Mouse (Mus musculus): ENCODE measurements at regions not wholly inside any gene's neighbourhood (a gene's known extent, or its start where the extent isn't known, plus 50 kb on each side); places are given as distances from the start of the nearest gene placed in this dataset.

DNA sequence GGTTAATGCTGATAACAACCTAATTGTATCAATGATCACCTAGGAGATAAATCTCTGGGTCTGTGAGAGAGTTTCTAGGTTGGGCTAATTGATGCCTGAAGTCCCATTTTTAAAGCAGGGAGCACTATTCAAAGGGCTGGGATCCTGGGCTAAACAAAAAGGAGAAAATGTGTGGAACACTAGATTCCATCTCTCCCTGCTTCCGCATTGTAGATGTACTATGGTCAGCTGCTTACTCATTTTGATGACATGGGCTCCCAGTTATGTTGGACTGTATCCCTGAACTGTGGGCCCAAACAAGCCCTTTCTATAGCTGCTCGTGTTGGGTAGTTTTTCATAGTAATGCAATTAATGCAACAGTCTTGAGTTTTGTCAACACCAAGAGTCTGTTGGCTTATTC, 1047.1 kb downstream of the Synb start:
- DNase-seq (ENCODE audit: extremely low read depth, low read depth, low spot score), result no peak

DNA sequence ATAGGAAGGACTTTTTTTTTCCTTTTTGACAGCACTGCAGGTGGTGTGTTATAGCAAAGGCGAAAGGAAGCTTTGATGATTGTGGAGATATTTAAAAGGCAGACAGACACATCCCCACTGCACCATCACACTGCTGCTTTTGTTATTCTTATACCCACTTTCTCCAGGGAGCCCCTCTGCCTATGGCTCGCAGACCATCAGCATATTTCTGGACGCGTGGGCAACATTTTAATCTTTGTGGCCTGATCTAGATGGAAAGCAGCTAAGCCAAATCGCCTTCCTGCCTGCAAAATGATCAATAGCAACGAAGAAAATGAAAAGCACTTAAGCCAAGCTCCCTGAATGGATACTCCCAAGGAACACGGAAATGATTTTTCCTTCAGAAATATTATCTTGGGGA, 1054.0 kb downstream of the Synb start:
- DNase-seq (ENCODE audit: extremely low read depth, low read depth, low spot score), result no peak

DNA sequence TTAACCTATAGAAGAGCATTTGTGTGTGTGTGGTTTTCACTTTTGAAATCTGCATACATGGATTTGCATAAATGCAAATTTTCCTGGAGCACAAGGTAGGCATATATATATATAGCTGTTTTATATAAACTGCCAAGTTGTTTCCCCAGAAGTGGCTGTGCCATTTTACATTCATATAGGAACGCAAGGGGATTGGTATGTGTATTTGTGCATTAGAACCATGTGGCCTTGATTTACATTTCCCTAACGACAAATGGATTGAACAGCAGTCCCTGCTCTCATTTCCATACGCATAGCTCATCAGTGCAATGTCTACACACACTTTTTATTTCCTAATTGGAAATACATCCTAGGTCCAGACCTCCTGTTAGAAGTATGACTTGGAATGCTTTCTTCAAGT, 1069.9 kb downstream of the Synb start:
- DNase-seq (ENCODE audit: extremely low read depth, low read depth, low spot score), result no peak

DNA sequence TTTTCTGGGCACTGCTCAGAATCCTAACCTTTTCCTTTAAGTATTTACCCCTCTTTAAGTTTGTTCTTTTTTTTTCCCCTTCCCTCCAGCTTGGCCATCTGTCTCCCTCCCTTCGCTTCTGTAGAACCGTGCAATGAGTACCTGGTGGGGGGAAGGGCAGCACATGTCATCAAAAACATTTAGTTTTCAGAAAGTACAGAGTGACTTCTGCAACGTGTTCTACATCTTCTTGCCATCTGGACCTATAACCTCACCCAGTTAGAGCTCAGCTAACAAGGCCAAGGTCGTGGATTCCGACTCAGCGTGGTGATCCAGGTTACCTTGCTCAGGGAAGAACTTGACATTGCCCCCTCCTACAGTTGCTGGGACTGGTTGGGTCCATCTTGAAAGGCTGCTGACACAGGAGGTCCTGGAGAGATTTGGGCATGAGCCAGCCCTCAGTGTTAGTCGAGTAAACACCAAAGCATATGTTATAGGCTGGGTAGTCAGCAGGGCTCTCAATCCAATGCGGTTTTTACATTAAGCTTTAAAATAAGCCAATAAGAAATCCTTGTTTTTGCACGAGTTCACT, 1075.0 kb downstream of the Synb start:
- no peak for DNase-seq (ENCODE audit: extremely low read depth, low read depth, low spot score)

DNA sequence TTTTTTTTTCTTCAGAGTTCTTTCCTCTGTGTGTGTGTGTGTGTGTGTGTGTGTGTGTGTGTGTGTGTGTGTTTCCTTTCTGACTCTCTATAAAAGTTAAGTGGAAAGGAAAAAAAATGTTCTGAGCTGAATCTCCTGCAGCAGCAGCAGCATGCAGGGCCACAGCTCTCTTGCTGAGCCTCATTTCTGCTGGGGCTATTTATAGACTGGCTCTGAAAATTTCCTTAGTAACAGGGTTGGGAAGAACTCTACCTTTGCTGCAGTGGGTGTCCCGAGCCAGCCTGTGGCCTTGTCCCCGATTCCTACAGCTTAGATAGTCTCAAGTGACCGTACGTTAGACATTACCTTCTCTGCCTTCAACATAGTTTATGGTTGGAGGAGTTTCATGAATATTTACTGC, 1075.6 kb downstream of the Synb start:
- DNase-seq (ENCODE audit: extremely low read depth, low read depth, low spot score), result no peak

DNA sequence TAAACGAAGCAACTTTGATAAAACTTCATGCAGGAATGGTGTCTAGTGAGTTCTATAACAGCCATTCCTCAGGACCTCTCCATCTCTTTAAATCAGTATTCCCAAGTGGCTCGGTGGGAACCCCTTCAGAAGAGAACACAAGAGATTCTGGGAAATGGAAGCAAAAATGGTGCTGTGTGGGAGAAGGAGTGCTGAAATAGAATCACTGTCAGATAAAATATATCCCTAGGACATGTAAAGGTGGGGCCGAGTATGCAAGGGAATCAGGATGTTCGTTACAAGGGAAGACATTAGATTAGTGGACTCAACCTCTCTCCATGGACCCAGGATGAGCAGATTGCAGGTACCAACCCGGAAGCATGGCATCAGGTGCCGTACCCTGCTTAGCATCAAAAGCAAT, 1076.1 kb downstream of the Synb start:
- no peak for DNase-seq (ENCODE audit: extremely low read depth, low read depth, low spot score)

DNA sequence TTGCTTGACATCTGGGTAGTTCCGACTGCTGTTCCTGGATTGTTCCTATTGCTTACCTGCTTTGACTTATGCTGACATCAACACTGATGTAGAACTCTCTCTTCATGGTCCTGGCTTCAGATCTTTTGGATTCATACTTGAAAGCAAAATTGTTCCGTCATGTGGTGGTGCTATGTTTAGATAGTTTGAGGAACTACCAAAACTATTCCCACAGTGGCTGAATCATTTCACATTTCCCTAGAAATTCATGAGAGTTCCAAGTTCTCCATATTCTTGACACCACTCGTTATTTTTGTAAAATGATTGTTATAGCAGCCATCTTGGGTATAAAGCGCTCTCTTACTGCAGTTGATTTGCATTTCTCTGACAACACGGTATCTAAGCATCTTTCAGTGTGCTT, 1080.2 kb downstream of the Synb start:
- DNase-seq (ENCODE audit: extremely low read depth, low read depth, low spot score), result no peak

GRCm38 (mm10) chr14:68198802-68199201, 1095.3 kb downstream of the Synb start:
- no peak for DNase-seq (ENCODE audit: extremely low read depth, low read depth, low spot score)

GRCm38 (mm10) chr14:68197470-68197800, 1096.7 kb downstream of the Synb start:
- DNase-seq (ENCODE audit: extremely low read depth, low read depth, low spot score), result no peak

DNA sequence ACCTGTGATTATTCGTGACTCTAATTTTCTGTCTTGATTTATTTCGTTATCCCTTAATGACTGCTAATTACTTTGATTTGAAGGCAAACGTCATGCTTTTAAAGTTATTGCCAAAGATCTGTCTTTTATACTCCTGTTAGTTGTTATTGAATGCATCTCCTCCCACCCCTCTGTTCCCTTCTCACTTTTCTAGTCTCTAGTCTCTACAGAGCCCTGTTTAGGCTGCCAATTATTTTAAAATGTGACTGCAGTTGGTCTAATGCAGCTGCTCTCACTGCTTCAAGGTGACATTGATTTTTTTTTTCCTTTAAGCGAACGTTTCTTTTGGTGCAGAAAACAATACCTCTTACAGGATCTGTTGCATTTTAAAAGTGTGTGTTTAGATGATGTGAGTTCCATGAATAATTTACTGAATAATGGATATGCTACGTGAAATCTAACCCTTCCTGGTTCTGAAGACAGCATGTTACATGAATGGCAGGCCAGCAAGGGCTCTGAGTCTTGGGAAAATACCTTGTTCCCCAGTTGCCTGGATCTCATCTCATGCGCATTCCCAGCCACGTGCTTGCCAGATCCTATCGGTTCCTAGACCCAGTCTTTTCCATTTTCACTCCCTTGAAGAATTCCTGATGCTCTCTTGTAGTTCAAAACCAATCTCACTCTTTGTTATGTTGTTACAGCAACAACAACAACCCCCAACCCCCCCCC, 1097.2 kb downstream of the Synb start:
- no peak for DNase-seq (ENCODE audit: extremely low read depth, low read depth, low spot score)

DNA sequence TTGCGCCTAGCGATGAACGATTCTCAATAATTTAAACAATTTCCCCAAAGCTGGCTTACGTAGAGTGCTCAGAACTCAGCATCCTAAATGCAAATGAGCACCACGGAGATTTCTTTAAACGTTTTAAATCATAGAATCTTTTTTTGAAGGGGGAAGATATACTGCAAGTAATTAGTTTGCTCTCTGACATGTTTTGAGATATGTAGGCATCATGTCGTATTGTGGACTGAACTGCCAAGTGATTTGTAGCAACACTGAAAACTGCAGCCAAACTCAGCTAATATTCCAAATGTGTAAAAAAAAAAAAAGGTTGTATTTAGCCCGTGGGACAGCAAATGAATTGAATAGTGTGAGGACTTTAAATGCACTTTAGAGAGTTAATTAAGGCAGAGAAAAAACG, 1097.9 kb downstream of the Synb start:
- no peak for DNase-seq (ENCODE audit: extremely low read depth, low read depth, low spot score)

- DNase-seq (ENCODE audit: extremely low read depth, low read depth, low spot score), result no peak
Observed at GRCm38 (mm10) chr14:68189876-68190275, 1104.2 kb downstream of the Synb start.

- no peak for DNase-seq (ENCODE audit: extremely low read depth, low read depth, low spot score)
Observed at GRCm38 (mm10) chr14:68188325-68188724, 1105.8 kb downstream of the Synb start.

- no peak for DNase-seq (ENCODE audit: extremely low read depth, low read depth, low spot score)
Observed at GRCm38 (mm10) chr14:68182606-68183005, 1111.5 kb downstream of the Synb start.

DNA sequence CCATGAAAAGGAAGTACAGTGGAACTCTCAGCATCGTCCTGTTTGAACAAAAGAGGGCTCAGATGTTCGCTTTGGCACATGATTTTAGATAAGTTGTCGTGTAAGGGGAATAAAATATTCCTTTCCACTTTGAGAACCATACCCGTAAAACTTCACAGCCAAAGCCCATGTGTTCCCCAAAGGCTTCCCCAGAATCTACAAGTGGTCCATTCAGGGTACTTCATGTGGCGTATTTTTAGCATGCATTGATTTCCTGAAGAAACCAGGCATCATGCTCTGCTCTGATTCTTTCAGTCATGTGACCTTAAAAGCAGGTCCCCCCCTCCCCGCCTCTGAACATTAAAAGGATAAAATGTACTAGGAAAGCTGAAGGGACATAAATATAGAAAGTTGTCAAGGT, 1112.9 kb downstream of the Synb start:
- DNase-seq (ENCODE audit: extremely low read depth, low read depth, low spot score), result no peak

All from fat pad, adult 2 months (tissue).